Mouse (Mus musculus) olfactory bulb, adult 2 months (tissue): ENCODE measurements around the gene Cbr1.

ENCODE experiments used
- CTCF ChIP-seq: fragments of 200-500 bp; IDR thresholded peaks from 2 replicates; pipeline ENCODE4 v1.5.1; 2012; ENCODE audit warnings: low read depth, mild to moderate bottlenecking, low read length, moderate library complexity; ENCODE audit not compliant: insufficient read depth
- POLR2A ChIP-seq: fragments of 200-500 bp; IDR thresholded peaks from 2 replicates; pipeline ENCODE4 v1.6.1; 2012; ENCODE audit warnings: mild to moderate bottlenecking, low read depth, low read length, moderate library complexity; ENCODE audit not compliant: insufficient read depth

GRCm38 (mm10) chr16:93604481-93604969, 1.1 kb upstream of the Cbr1 start:
- TF ChIP-seq POLR2A (no peak), CTCF (no peak)
